Mouse (Mus musculus) embryonic fibroblast, embryonic 13.5 days (primary cell): ENCODE results near the gene Slc25a27.

Experiments
- CTCF ChIP-seq: IDR thresholded peaks from 2 replicates; pipeline ENCODE4 v1.5.1; 2011; ENCODE audit warnings: mild to moderate bottlenecking, control low read depth, low read length, moderate library complexity, borderline replicate concordance; ENCODE audit not compliant: insufficient read depth
- POLR2A ChIP-seq: IDR thresholded peaks from 2 replicates; pipeline ENCODE4 v1.6.1; 2011; ENCODE audit warnings: low read depth, mild to moderate bottlenecking, control low read depth, low read length, moderate library complexity

DNA sequence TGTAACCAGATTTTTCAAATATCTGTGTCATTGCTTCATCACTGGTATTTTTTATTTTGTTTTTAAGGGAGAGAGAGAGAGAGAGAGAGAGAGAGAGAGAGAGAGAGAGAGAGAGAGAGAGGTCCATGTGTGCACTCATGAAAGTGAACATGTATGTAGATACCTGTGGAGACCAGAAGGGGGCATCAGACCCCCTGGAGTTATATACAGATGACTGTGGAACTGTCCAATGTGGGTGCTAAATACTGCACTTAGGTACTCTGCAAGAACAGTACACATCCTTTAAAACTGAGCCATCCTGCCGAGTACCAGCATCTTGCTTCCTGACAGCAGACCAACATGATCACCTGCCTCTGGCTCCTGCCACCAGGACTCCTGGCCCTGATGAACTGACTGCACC, 9.2 kb upstream of the Slc25a27 start:
- no peak for TF ChIP-seq CTCF
- TF ChIP-seq POLR2A = no peak
